Mouse (Mus musculus) forebrain, embryonic 14.5 days (tissue): ENCODE data around the gene Hps1. TPM values are rescaled to one million over a fixed set of nuclear protein-coding genes. Genes with fewer than 3 reads are reported as not detected.

Experiments used
- ATAC-seq: fragments of 200-750 bp; cut with Nextera tagmentation; 2 replicates; pipeline ENCODE4 v1.8.0; 2017; ENCODE audit warnings: mild to moderate bottlenecking, moderate library complexity
- DNase-seq: peaks from one replicate; pipeline ENCODE4 v3.0.0-alpha.2; 2015; ENCODE audit warnings: low spot score
- H3K27ac ChIP-seq: fragments of 300-500 bp; sonication (generic); 2 replicates; pipeline ENCODE4 v1.5.1; 2014; ENCODE audit warnings: low read depth, mild to moderate bottlenecking, control low read depth, low read length, moderate library complexity
- H3K27me3 ChIP-seq: fragments of 300-500 bp; sonication (generic); replicated peaks from 2 replicates; pipeline ENCODE4 v1.6.1; 2014; ENCODE audit warnings: low read length, control low read depth, mixed read lengths; ENCODE audit not compliant: control insufficient read depth, insufficient read depth
- H3K36me3 ChIP-seq: fragments of 300-500 bp; sonication (generic); 2 replicates; pipeline ENCODE4 v1.6.1; 2014; ENCODE audit warnings: low read length, control low read depth; ENCODE audit not compliant: control insufficient read depth, insufficient read depth
- H3K4me1 ChIP-seq: fragments of 300-500 bp; sonication (generic); 2 replicates; pipeline ENCODE4 v1.6.1; 2014; ENCODE audit warnings: antibody characterized with exemption, low read length, control low read depth; ENCODE audit not compliant: control insufficient read depth, insufficient read depth
- H3K4me2 ChIP-seq: fragments of 300-500 bp; sonication (generic); 2 replicates; pipeline ENCODE4 v1.6.1; 2014; ENCODE audit warnings: mild to moderate bottlenecking, control low read depth, low read length
- H3K4me3 ChIP-seq: fragments of 300-500 bp; sonication (generic); 2 replicates; pipeline ENCODE4 v1.5.1; 2014; ENCODE audit warnings: low read depth, low read length, control low read depth
- H3K9ac ChIP-seq: fragments of 300-500 bp; sonication (generic); 2 replicates; pipeline ENCODE4 v1.6.1; 2014; ENCODE audit warnings: mild to moderate bottlenecking, low read length, control low read depth, moderate library complexity
- H3K9me3 ChIP-seq: fragments of 300-500 bp; sonication (generic); replicated peaks from 2 replicates; pipeline ENCODE4 v1.6.1; 2016; ENCODE audit warnings: low read length, control low read depth, mixed read lengths; ENCODE audit not compliant: control insufficient read depth
- WGBS: fragments of 180-500 bp; shearing (Covaris S2); extraction: QIAGEN DNeasy Blood & Tissue Kit; methylation state at CpG from one replicate; pipeline ENCODE4 v1.1.7; 2014; 5-methylcytosine and 5-hydroxymethylcytosine counted together
- polyA plus RNA-seq: library from polyadenylated mRNA; unstranded; fragments of >200 nt; fragmentation: Nextera tagmentation; extraction: Ambion mirVana; gene quantifications from 2 replicates; pipeline ENCODE4 v1.2.1, GENCODE M21; 2014

The Hps1 gene
- polyA plus RNA-seq: 8.1 and 11.0 TPM in 2 replicates

DNA sequence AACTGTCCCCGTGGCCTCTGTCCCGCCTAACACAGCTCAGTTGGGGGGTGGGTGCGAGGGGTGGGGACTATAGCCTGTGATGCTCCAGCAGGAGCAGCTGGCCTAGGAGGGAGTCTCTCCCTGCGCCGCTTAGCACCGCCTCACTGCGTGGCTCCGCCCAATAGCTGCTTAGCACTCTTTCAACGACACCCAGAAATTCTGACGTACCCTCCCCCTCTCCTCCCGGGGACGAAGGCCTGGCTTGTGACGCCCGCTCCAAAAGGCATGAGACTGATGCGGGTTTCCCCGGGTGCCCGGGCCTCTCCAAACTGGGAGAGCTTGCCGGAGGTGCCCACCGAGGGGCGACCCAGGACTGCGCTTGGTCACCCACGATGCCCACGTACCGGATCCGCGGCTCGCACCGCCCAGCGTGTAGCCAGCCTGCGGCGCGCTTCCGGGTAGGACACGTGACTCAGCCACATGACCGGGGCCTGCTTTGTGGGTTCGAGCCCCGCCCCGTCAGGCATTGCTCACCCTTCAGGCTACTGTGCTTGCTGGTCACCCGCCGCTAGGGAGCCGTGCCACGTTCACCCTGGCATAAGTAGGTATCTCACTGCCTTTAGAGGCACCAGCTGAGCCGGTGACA lies at the start of gene Hps1:
Hps1 (minus strand) TSS at position 448 of the 625 bp plus-strand sequence.
- DNase-seq (peak; percentile 98), ATAC-seq (peak; percentile 99)
- H3K4me3 ChIP-seq: peak within 1 kb of the TSS; percentile 61
- H3K4me1 ChIP-seq: no peaks in the 10 kb centered on the region; the same call in 1 of the 2 replicates
- no peaks in the 10 kb centered on the region for H3K9me3 ChIP-seq
- H3K36me3 ChIP-seq: no peaks in the 10 kb centered on the region
- peak within 1 kb of the TSS; percentile 58 for H3K4me2 ChIP-seq
- peak within 1 kb of the TSS; percentile 80 for H3K27ac ChIP-seq
- under 1% methylated on average over 43 of the region's 43 CpGs for WGBS
- no peaks in the 10 kb centered on the region for H3K27me3 ChIP-seq
- H3K9ac ChIP-seq: peak within 1 kb of the TSS; percentile 70

DNA sequence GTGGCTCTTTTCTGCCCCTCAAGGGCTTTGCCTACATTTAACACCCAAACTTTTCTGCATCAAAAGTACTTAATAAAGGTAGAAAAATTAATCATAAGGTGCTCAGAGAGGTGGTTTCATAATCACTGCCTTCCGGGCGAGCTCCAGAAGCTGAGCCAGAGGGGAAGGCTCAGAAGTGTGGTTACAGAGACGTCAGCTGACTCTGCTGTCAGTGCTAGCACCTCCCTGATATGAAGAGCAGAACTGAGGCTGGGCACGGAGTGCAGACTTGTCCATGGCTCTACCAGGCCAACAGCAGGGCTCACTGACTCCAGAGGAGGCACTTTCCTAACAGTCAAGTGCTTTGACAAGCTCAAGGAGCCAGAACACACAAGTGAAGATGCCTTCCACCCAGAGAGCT lies 49.4 kb upstream of the Hps1 start:
- DNase-seq (no peak), ATAC-seq (no peak)
- H3K4me2 ChIP-seq: no peak overlapping the region
- no peak overlapping the region for H3K4me3 ChIP-seq
- H3K9me3 ChIP-seq: no peaks in the 10 kb centered on the region
- H3K4me1 ChIP-seq: no peaks in the 10 kb centered on the region
- no peaks in the 10 kb centered on the region for H3K36me3 ChIP-seq
- H3K27ac ChIP-seq: no peak overlapping the region
- H3K27me3 ChIP-seq: no peaks in the 10 kb centered on the region
- H3K9ac ChIP-seq: no peak overlapping the region
- 73% methylated on average over 4 of the region's 4 CpGs for WGBS

DNA sequence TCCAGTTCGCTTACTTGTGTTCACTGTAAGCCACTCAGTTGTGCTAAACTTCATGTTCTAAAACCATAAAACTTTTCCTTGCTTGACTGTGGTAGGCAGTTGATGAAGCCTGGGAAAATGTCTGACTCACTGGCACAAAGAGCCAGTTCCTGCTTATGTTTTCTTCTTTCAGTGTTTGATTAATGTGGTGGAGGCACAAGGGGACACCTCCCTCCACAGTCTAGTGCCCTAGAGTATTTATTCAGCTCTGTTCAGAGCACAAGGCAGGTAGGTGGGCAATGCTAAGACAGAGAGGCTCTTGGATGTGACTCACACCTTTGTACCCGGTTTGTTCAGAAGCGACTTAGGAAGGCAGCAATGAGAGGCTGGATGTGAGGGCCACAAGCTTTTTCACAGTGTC lies 48.1 kb upstream of the Hps1 start:
- H3K27ac ChIP-seq: no peak overlapping the region
- ATAC-seq: no peak
- no peak overlapping the region for H3K9ac ChIP-seq
- 92% methylated on average over 3 of the region's 3 CpGs for WGBS
- DNase-seq: no peak
- no peaks in the 10 kb centered on the region for H3K4me1 ChIP-seq
- H3K27me3 ChIP-seq: no peaks in the 10 kb centered on the region
- no peaks in the 10 kb centered on the region for H3K9me3 ChIP-seq
- no peaks in the 10 kb centered on the region for H3K36me3 ChIP-seq
- H3K4me2 ChIP-seq: no peak overlapping the region
- H3K4me3 ChIP-seq: no peak overlapping the region

DNA sequence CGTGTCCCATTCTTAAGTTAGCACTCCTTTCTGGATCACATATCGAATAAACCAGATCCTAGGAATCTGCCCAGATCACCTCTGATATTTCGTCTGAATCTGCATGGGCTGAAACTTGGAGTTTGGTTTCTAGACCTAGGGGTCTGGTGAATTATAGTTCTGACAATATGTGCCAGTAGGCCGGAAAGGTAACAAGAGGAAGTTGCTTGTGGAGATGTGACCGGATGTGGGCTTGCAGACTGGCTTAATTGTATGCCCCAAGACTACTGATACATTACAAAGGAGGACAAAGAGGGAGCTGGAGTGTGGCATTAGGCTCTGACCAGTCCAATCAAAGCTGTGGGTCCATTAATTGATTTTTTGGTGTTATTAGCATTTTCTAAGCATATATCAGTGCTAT lies 40.3 kb upstream of the Hps1 start:
- Histone ChIP-seq H3K4me3 (no peak overlapping the region), H3K9ac (no peak overlapping the region), H3K36me3 (no peaks in the 10 kb centered on the region), H3K27ac (no peak overlapping the region), H3K4me2 (no peak overlapping the region), H3K9me3 (no peaks in the 10 kb centered on the region), H3K27me3 (no peaks in the 10 kb centered on the region), H3K4me1 (no peaks in the 10 kb centered on the region)
- 84% methylated on average over 5 of the region's 5 CpGs for WGBS
- DNase-seq: no peak
- no peak for ATAC-seq

DNA sequence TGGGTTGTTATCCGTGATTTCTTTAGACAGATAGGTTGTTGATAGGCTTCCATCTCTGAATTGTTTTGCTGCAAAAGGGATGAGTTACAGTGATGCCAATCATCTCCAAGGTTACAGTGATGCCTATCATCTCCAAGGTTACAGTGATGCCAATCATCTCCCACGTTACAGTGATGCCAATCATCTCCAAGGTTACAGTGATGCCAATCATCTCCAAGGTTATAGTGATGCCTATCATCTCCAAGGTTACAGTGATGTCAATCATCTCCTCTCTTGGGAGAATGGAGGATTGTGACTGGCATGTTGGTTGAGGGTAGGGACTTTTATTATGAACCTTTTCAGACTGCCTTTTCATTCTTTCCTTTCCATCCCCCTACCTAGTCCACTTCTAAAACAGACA lies 38.0 kb upstream of the Hps1 start:
- no peaks in the 10 kb centered on the region for H3K9me3 ChIP-seq
- H3K27ac ChIP-seq: no peak overlapping the region
- no peak for ATAC-seq
- no peaks in the 10 kb centered on the region for H3K4me1 ChIP-seq
- no peak overlapping the region for H3K4me2 ChIP-seq
- H3K9ac ChIP-seq: no peak overlapping the region
- WGBS: 56% methylated on average over 2 of the region's 2 CpGs
- H3K36me3 ChIP-seq: no peaks in the 10 kb centered on the region
- peak; percentile 47 for DNase-seq
- H3K4me3 ChIP-seq: no peak overlapping the region
- H3K27me3 ChIP-seq: no peaks in the 10 kb centered on the region

DNA sequence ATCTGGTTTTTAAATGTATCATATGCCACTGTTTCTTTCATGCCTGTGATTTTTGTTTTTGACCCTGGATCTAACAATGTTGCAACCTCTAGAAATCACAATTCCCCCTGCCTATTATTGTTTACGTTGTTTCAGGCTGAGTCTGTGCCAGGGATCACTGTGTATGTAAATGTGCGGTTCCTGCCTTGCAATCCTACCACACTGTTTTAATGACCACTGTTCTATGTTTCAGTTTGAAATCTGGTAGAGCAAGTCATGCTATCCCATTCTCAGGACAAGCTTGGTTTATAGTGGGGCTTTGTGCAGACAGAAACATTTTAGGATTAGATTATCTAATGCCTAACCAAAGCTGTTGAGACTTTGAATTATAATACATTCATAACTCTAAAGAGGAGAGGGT lies 36.5 kb upstream of the Hps1 start:
- H3K4me2 ChIP-seq: no peak overlapping the region
- no peaks in the 10 kb centered on the region for H3K36me3 ChIP-seq
- ATAC-seq (no peak), DNase-seq (no peak)
- no peak overlapping the region for H3K27ac ChIP-seq
- H3K4me3 ChIP-seq: no peak overlapping the region
- no peaks in the 10 kb centered on the region for H3K4me1 ChIP-seq
- H3K9ac ChIP-seq: no peak overlapping the region
- H3K27me3 ChIP-seq: no peaks in the 10 kb centered on the region
- 85% methylated on average over 2 of the region's 2 CpGs for WGBS
- no peaks in the 10 kb centered on the region for H3K9me3 ChIP-seq

DNA sequence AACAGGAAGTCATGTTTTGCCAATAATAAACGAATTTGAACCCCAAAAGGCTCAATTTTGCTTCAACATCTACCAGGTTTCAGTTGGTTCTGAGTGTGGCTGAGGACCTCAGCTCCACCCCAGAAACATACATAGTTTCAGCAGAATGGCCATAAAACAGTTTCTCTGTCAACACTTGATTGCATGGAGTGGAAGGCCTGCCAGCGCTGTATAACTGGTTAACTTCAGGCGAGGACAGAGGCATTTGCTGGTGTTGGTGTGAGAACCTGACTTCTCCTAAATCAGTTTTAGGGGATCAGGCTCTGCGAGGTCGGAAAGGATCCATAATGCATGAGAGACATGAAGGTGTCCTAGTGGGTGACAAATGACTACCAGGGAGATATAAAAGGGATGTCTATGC lies 30.4 kb upstream of the Hps1 start:
- no peak for DNase-seq
- Histone ChIP-seq H3K4me1 (no peaks in the 10 kb centered on the region), H3K9ac (no peak overlapping the region), H3K4me3 (no peak overlapping the region), H3K36me3 (no peaks in the 10 kb centered on the region), H3K4me2 (no peak overlapping the region), H3K27ac (no peak overlapping the region), H3K27me3 (no peaks in the 10 kb centered on the region), H3K9me3 (no peaks in the 10 kb centered on the region)
- ATAC-seq: no peak
- WGBS: 82% methylated on average over 5 of the region's 5 CpGs

DNA sequence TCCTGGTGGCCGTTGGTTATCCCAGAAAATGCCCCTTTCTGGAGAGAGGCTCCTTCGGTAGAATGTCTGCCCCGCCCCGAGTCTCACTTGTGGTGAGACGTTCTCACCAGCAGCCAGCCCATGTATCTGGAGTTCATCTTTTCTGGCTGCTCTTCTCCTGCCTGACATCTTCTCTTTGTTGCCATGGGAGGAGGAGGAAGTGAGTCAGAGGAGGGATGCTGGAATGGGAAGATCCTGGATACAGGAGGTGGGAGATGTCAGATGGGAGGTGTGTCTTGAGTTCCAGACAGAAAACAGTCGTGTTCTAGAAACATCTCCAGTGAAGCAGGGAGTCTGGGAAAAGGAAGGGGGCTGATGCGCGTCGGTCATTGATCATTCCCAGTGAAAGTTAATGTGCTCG lies 29.7 kb upstream of the Hps1 start:
- Histone ChIP-seq H3K9me3 (no peaks in the 10 kb centered on the region), H3K4me1 (no peaks in the 10 kb centered on the region), H3K4me3 (no peak overlapping the region), H3K27ac (no peak overlapping the region), H3K36me3 (no peaks in the 10 kb centered on the region), H3K9ac (no peak overlapping the region), H3K27me3 (no peaks in the 10 kb centered on the region), H3K4me2 (no peak overlapping the region)
- ATAC-seq (no peak), DNase-seq (no peak)
- WGBS: 89% methylated on average over 10 of the region's 10 CpGs

DNA sequence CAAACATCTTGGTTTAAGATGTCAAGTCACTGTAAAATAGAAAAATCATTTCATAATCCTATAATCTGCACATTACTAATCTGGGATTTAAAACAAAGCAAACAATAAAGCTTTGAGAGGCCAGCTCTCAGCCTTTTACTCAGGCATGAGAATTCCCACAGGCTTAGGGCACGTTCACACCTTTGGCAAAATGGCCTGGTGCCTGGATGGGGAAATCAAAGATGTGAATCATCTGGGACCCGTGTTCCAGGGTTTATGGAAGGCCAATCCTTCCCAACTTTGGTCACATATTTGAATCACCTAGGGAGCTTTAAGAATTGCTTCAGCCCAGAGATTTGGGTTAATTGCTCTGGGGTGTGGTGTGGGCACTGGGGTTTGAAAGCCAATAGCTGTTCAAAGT lies 18.1 kb upstream of the Hps1 start:
- Histone ChIP-seq H3K36me3 (no peaks in the 10 kb centered on the region), H3K4me1 (no peaks in the 10 kb centered on the region), H3K4me3 (no peak overlapping the region), H3K27ac (no peak overlapping the region), H3K9ac (no peak overlapping the region), H3K27me3 (no peaks in the 10 kb centered on the region), H3K9me3 (no peaks in the 10 kb centered on the region), H3K4me2 (no peak overlapping the region)
- no peak for DNase-seq
- 63% methylated on average over 2 of the region's 2 CpGs for WGBS
- no peak for ATAC-seq
